10 mouse cellular contexts compared by ENCODE assay signal in the genomic region with DNA sequence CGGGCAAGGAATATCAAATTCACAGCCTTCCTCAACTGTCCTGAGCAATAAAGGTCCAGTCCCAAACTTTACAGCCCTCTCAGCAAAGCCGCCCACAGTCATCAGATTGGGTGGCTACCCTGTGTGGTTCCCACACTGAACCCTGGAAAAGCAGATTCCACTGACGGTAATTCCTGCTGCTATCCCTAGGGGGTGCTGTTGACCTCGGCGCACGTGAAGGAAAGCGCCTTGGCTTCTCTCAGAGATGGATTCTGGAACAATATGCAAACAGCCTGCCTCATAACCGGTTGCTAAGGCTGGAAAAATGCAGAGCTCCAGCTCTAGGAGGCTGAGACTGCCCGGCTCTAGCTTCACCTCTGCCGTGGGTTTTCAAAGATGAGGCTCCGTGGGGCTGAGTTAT. TPM values are rescaled to one million over a fixed set of nuclear protein-coding genes. Genes with fewer than 3 reads are reported as not detected.
A peak's percentile ranks its signal among the peaks of the same experiment; 100 is the strongest.
DNase-seq lines count a peak whose midpoint lies in the region; ATAC-seq and TF ChIP-seq lines count a peak whose summit lies in the region.
"Had no signal": no experiment of that assay in that cellular context is flagged by ENCODE, and none has a peak within 500 bp of the region (broad histone marks: within the 10 kb centered on the region; RNA-seq: fewer than 3 reads in every experiment).

No protein-coding gene starts in this region.

- no peaks in the 10 kb centered on the region for H3K36me3 ChIP-seq in kidney, embryonic 15.5 days
- no peaks in the 10 kb centered on the region for H3K36me3 ChIP-seq in splenic B cell, adult 2 months (ENCODE audit: control insufficient read depth, insufficient read depth, low read length, poor library complexity, severe bottlenecking)
- H3K36me3 ChIP-seq: embryonic facial prominence, embryonic 15.5 days; limb, embryonic 12.5 days had no signal

- peaks cover 11% of the 10 kb centered on the region for H3K4me1 ChIP-seq in kidney, embryonic 15.5 days
- no peaks in the 10 kb centered on the region for H3K4me1 ChIP-seq in bone marrow, adult 2 months (ENCODE audit: control insufficient read depth, insufficient read depth, low read length)
- H3K4me1 ChIP-seq: embryonic facial prominence, embryonic 15.5 days; limb, embryonic 12.5 days had no signal

- H3K9ac ChIP-seq in kidney, embryonic 15.5 days = no peak overlapping the region
- H3K9ac ChIP-seq: embryonic facial prominence, embryonic 15.5 days; limb, embryonic 12.5 days had no signal

- ATAC-seq in kidney, embryonic 15.5 days (replicated peaks; ENCODE audit: low FRiP score) = no peak

- no peak overlapping the region for H3K4me3 ChIP-seq in kidney, embryonic 15.5 days (replicated peaks)
- no peak overlapping the region for H3K4me3 ChIP-seq in bone marrow, adult 2 months (replicated peaks; ENCODE audit: control insufficient read depth, low read depth, low read length)
- H3K4me3 ChIP-seq: embryonic facial prominence, embryonic 15.5 days; limb, embryonic 12.5 days had no signal

- intact Hi-C loops in gastrocnemius, postnatal 36 days (cut with DNase I) = no loop called here

- DNase-seq in adrenal gland, postnatal 14 days = peak; percentile 27
- DNase-seq in adrenal gland, postnatal 36 days = no peak
- peak; percentile 41 for DNase-seq in kidney, postnatal 10 days
- peak; percentile 10 to 23 for DNase-seq in gastrocnemius, postnatal 36 days
- peak; percentile 15 for DNase-seq in splenic B cell, adult 2 months (ENCODE audit: low read depth, low spot score)
- DNase-seq in spleen, adult 12 weeks (ENCODE audit: low spot score) = no peak

- no peak for TF ChIP-seq POLR2A in bone marrow, adult 2 months (IDR thresholded peaks at IDR 0.05; ENCODE audit: borderline replicate concordance, control insufficient read depth, low read depth, low read length)

- TF ChIP-seq CTCF in bone marrow, adult 2 months (IDR thresholded peaks at IDR 0.05; ENCODE audit: control insufficient read depth, insufficient read depth, low read length) = peak; percentile 61

- no peak overlapping the region for H3K27ac ChIP-seq in kidney, embryonic 15.5 days
- H3K27ac ChIP-seq in bone marrow, adult 2 months (ENCODE audit: control insufficient read depth, insufficient read depth, low read depth, low read length, poor library complexity) = no peak overlapping the region
- H3K27ac ChIP-seq: embryonic facial prominence, embryonic 15.5 days; limb, embryonic 12.5 days had no signal

- H3K27me3 ChIP-seq in kidney, embryonic 15.5 days = no peaks in the 10 kb centered on the region
- no peaks in the 10 kb centered on the region for H3K27me3 ChIP-seq in splenic B cell, adult 2 months (ENCODE audit: control insufficient read depth, insufficient read depth, low read length, poor library complexity, severe bottlenecking)
- H3K27me3 ChIP-seq: embryonic facial prominence, embryonic 15.5 days had no signal

- no peak overlapping the region for H3K4me2 ChIP-seq in kidney, embryonic 15.5 days
- H3K4me2 ChIP-seq: embryonic facial prominence, embryonic 15.5 days; limb, embryonic 12.5 days had no signal

- H3K9me3 ChIP-seq in kidney, embryonic 15.5 days (replicated peaks) = no peaks in the 10 kb centered on the region
- H3K9me3 ChIP-seq: embryonic facial prominence, embryonic 15.5 days; limb, embryonic 12.5 days had no signal

- 53% methylated on average over 11 of the region's 11 CpGs for WGBS in kidney, embryonic 15.5 days
- 67% methylated on average over 11 of the region's 11 CpGs for WGBS in bone marrow, adult 2 months

RNA-seq across cellular contexts. Expression of a gene that starts 57.1 kb away (rescaled TPM):
- total RNA-seq in adrenal gland, postnatal 14 days (2021) = 174 and 183 TPM in 2 replicates
- total RNA-seq in adrenal gland, postnatal 36 days (2021) = 100 to 1,000 TPM; 172 to 250 TPM
- 91.0 and 94.6 TPM in 2 replicates for polyA plus RNA-seq in kidney, embryonic 15.5 days (2015; fragmentation: Nextera tagmentation; extraction: Ambion mirVana)
- 41.5 and 98.4 TPM in 2 replicates for polyA plus RNA-seq in bone marrow, adult 2 months (2011; ENCODE audit: insufficient read depth, insufficient read length, low replicate concordance, missing spikeins)
- total RNA-seq in gastrocnemius, postnatal 36 days (2021) = 10 to 100 TPM; 82.0 to 82.4 TPM

Comparison
In these comparisons a context has a peak if more than half of its experiments do, and no peak if none do; other contexts are left out.
1. DNase-seq: peak in adrenal gland, postnatal 14 days (single experiment), kidney, postnatal 10 days (single experiment), gastrocnemius, postnatal 36 days (2 of 2) and splenic B cell, adult 2 months (single experiment); none in adrenal gland, postnatal 36 days (0 of 2) and spleen, adult 12 weeks (single experiment).